19 mouse cellular contexts compared by ENCODE assay signal in the genomic region with DNA sequence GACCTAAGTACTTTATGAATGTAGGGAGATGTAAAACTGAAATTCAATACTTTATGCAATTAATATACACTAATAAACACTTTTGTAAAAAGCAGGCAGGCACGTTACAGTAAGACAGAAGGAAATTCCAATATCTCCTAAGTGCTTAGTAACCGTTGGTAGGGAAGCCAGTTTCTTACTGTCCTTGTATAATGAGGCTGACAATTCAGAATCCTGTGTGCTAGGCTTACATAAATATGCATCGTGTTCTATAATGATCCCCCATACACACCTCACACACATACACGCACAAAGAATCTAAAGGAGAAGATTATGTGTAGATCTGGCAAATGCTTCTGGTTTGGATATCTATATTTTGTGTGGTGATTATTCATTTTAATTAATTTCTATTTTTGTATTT.
DNase-seq lines count a peak whose midpoint lies in the region; ATAC-seq lines count a peak whose summit lies in the region.
"Had no signal": no experiment of that assay in that cellular context is flagged by ENCODE, and none has a peak within 500 bp of the region (broad histone marks: within the 10 kb centered on the region; RNA-seq: fewer than 3 reads in every experiment).

No protein-coding gene starts in this region.

- no peaks in the 10 kb centered on the region for H3K27me3 ChIP-seq in forebrain, embryonic 11.5 days (ENCODE audit: control insufficient read depth, insufficient read depth, low read length)
- H3K27me3 ChIP-seq in forebrain, embryonic 10.5 days (ENCODE audit: poor library complexity, severe bottlenecking) = no peaks in the 10 kb centered on the region
- H3K27me3 ChIP-seq in midbrain, embryonic 14.5 days (ENCODE audit: control insufficient read depth, insufficient read depth, low read length) = no peaks in the 10 kb centered on the region
- no peaks in the 10 kb centered on the region for H3K27me3 ChIP-seq in midbrain, embryonic 10.5 days (ENCODE audit: low read depth, poor library complexity, severe bottlenecking)
- H3K27me3 ChIP-seq in forebrain, embryonic 12.5 days = no peaks in the 10 kb centered on the region
- no peaks in the 10 kb centered on the region for H3K27me3 ChIP-seq in forebrain, embryonic 16.5 days (replicated peaks; ENCODE audit: control insufficient read depth, insufficient read depth, low read length)
- H3K27me3 ChIP-seq: hindbrain, embryonic 12.5 days had no signal

- DNase-seq in forebrain, embryonic 11.5 days (ENCODE audit: low spot score) = no peak
- DNase-seq in forebrain, embryonic 10.5 days (ENCODE audit: extremely low spot score, low spot score) = no peak
- peak; percentile 29 for DNase-seq in midbrain, embryonic 14.5 days
- no peak for DNase-seq in midbrain, embryonic 10.5 days (ENCODE audit: low spot score)
- no peak for DNase-seq in heart, adult 9 months (ENCODE audit: low spot score in 2 of 2)
- DNase-seq in right cerebral cortex, adult 18-20 months = no peak
- DNase-seq: adrenal gland, postnatal 10 days; cerebellum, adult 18-20 months; cerebellum, adult 9-11 months; cerebellum, postnatal 36 days; gastrocnemius, postnatal 36 days; heart, adult 11 months; heart, postnatal 10 days; heart, postnatal 4 days had no signal

- no peaks in the 10 kb centered on the region for H3K36me3 ChIP-seq in forebrain, embryonic 11.5 days (ENCODE audit: control insufficient read depth, insufficient read depth, low read length)
- H3K36me3 ChIP-seq in forebrain, embryonic 10.5 days (replicated peaks) = no peaks in the 10 kb centered on the region
- H3K36me3 ChIP-seq in midbrain, embryonic 14.5 days (ENCODE audit: control insufficient read depth, insufficient read depth, low read length) = no peaks in the 10 kb centered on the region
- H3K36me3 ChIP-seq in midbrain, embryonic 10.5 days = no peaks in the 10 kb centered on the region
- H3K36me3 ChIP-seq in forebrain, embryonic 12.5 days (replicated peaks) = no peaks in the 10 kb centered on the region
- H3K36me3 ChIP-seq in forebrain, embryonic 16.5 days (ENCODE audit: control insufficient read depth, insufficient read depth) = no peaks in the 10 kb centered on the region
- H3K36me3 ChIP-seq: heart, embryonic 10.5 days; hindbrain, embryonic 12.5 days had no signal

- ATAC-seq in forebrain, embryonic 11.5 days (replicated peaks; ENCODE audit: low FRiP score) = 0 out of 2 replicates have a peak, but pooled peaks have one; percentile 30
- peak; percentile 60; the same call in 1 of the 2 replicates for ATAC-seq in midbrain, embryonic 14.5 days (ENCODE audit: low FRiP score, low TSS enrichment)
- ATAC-seq in forebrain, embryonic 12.5 days (ENCODE audit: low FRiP score) = peak; percentile 71; the same call in 1 of the 2 replicates
- peak; percentile 55; the same call in 1 of the 2 replicates for ATAC-seq in forebrain, embryonic 16.5 days
- ATAC-seq: intestine, embryonic 16.5 days had no signal

- no peak overlapping the region for H3K4me2 ChIP-seq in forebrain, embryonic 11.5 days (ENCODE audit: low read depth, low read length, severe bottlenecking)
- no peak overlapping the region for H3K4me2 ChIP-seq in midbrain, embryonic 14.5 days (ENCODE audit: low read length)
- no peak overlapping the region for H3K4me2 ChIP-seq in forebrain, embryonic 12.5 days
- no peak overlapping the region for H3K4me2 ChIP-seq in forebrain, embryonic 16.5 days (ENCODE audit: low read length)
- H3K4me2 ChIP-seq: hindbrain, embryonic 12.5 days had no signal

- H3K27ac ChIP-seq in forebrain, embryonic 11.5 days (ENCODE audit: low read depth, low read length) = no peak overlapping the region
- H3K27ac ChIP-seq in forebrain, embryonic 10.5 days = no peak overlapping the region
- H3K27ac ChIP-seq in midbrain, embryonic 14.5 days (replicated peaks; ENCODE audit: low read depth, low read length) = no peak overlapping the region
- no peak overlapping the region for H3K27ac ChIP-seq in midbrain, embryonic 10.5 days (replicated peaks)
- no peak overlapping the region for H3K27ac ChIP-seq in forebrain, embryonic 12.5 days
- H3K27ac ChIP-seq in forebrain, embryonic 16.5 days (ENCODE audit: low read length) = no peak overlapping the region
- H3K27ac ChIP-seq: heart, embryonic 10.5 days; hindbrain, embryonic 12.5 days had no signal

- no peak overlapping the region for H3K9ac ChIP-seq in forebrain, embryonic 11.5 days (ENCODE audit: low read length)
- no peak overlapping the region for H3K9ac ChIP-seq in midbrain, embryonic 14.5 days (replicated peaks; ENCODE audit: low read length)
- H3K9ac ChIP-seq in forebrain, embryonic 12.5 days = no peak overlapping the region
- no peak overlapping the region for H3K9ac ChIP-seq in forebrain, embryonic 16.5 days (replicated peaks; ENCODE audit: low read depth, low read length)
- H3K9ac ChIP-seq: hindbrain, embryonic 12.5 days had no signal

- 84% methylated on average over 4 of the region's 4 CpGs for WGBS in forebrain, embryonic 11.5 days
- WGBS in forebrain, embryonic 10.5 days = 90% methylated on average over 4 of the region's 4 CpGs
- WGBS in midbrain, embryonic 14.5 days = 68% methylated on average over 4 of the region's 4 CpGs
- WGBS in midbrain, embryonic 10.5 days = 89% methylated on average over 4 of the region's 4 CpGs
- WGBS in forebrain, embryonic 12.5 days = 69% methylated on average over 4 of the region's 4 CpGs
- WGBS in forebrain, embryonic 16.5 days = 49% methylated on average over 4 of the region's 4 CpGs

- no peak overlapping the region for H3K4me3 ChIP-seq in forebrain, embryonic 11.5 days (ENCODE audit: low read depth, low read length)
- no peak overlapping the region for H3K4me3 ChIP-seq in forebrain, embryonic 10.5 days
- no peak overlapping the region for H3K4me3 ChIP-seq in midbrain, embryonic 14.5 days (replicated peaks; ENCODE audit: low read depth, low read length)
- H3K4me3 ChIP-seq in midbrain, embryonic 10.5 days = no peak overlapping the region
- no peak overlapping the region for H3K4me3 ChIP-seq in forebrain, embryonic 12.5 days (replicated peaks)
- no peak overlapping the region for H3K4me3 ChIP-seq in forebrain, embryonic 16.5 days (replicated peaks; ENCODE audit: low read length)
- H3K4me3 ChIP-seq: heart, embryonic 10.5 days; hindbrain, embryonic 12.5 days had no signal

- no peaks in the 10 kb centered on the region for H3K9me3 ChIP-seq in forebrain, embryonic 11.5 days (ENCODE audit: control insufficient read depth, low read length)
- H3K9me3 ChIP-seq in forebrain, embryonic 10.5 days = no peaks in the 10 kb centered on the region
- no peaks in the 10 kb centered on the region for H3K9me3 ChIP-seq in midbrain, embryonic 14.5 days (ENCODE audit: control insufficient read depth, low read length)
- H3K9me3 ChIP-seq in midbrain, embryonic 10.5 days (replicated peaks) = no peaks in the 10 kb centered on the region
- no peaks in the 10 kb centered on the region for H3K9me3 ChIP-seq in forebrain, embryonic 12.5 days
- H3K9me3 ChIP-seq in forebrain, embryonic 16.5 days (ENCODE audit: control insufficient read depth, low read length) = no peaks in the 10 kb centered on the region
- H3K9me3 ChIP-seq: heart, embryonic 10.5 days; hindbrain, embryonic 12.5 days had no signal

- H3K4me1 ChIP-seq in forebrain, embryonic 11.5 days (replicated peaks; ENCODE audit: control insufficient read depth, insufficient read depth, low read length) = no peaks in the 10 kb centered on the region
- H3K4me1 ChIP-seq in forebrain, embryonic 10.5 days = no peaks in the 10 kb centered on the region
- no peaks in the 10 kb centered on the region for H3K4me1 ChIP-seq in midbrain, embryonic 14.5 days (ENCODE audit: control insufficient read depth, insufficient read depth, low read length)
- no peaks in the 10 kb centered on the region for H3K4me1 ChIP-seq in midbrain, embryonic 10.5 days
- no peaks in the 10 kb centered on the region for H3K4me1 ChIP-seq in forebrain, embryonic 12.5 days
- H3K4me1 ChIP-seq in forebrain, embryonic 16.5 days (replicated peaks; ENCODE audit: control insufficient read depth, insufficient read depth, low read length) = no peaks in the 10 kb centered on the region
- H3K4me1 ChIP-seq: heart, embryonic 10.5 days; hindbrain, embryonic 12.5 days had no signal
